Mouse (Mus musculus) telencephalon, adult 2 months (tissue): Measurements from ENCODE around the gene Tmem63a.
"Not testable (repeated sequence)": the region's sequence is repeated elsewhere in the genome, so short reads cannot be mapped to it uniquely, and the experiment has no call there.

Source experiments
- DNase-seq: peaks from one replicate; pipeline ENCODE4 v3.0.0-alpha.2; 2011; ENCODE audit warnings: low read depth, low spot score

The Tmem63a gene

DNA sequence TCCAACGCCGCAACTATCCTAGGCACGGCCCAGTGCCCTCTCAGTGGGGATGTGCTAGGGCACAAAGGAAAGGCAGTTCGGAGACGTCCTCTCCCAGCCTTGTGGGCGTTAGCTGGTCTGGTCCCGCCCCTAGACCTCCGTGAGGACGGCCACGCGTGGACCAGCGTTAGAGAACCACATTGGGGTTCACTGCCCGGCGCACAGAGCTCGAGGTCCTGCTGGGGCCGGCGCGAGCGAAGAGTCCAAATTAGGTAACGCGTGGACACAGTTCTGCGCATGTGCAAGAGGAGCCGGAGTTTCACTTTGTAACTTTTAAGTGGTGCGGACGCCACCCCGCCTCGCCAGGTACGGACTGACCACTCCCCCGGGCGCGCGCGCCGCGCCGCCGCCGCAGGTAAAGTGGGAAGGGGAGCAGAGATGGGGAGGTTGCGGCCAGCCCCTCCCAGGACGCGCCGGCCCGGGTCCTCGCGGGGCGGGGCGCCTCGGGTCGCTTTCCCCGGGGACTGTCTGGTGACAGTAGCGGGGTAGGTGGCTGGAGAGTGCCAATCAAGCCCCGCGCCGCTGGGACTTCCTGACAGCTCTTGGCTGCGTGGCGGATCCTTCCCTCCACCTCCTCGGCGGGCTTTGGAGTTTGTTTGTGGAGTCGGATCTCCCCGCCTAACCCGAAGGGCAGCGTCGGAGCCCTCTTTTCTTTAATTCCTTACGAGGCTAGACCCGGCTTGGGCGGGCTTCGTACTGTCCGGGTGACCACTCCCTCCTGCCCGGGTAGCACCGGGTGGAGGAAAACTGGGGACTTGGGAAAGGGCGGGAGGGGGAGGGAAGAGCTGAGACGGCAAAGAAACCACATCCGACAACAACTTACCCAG, at the start of gene Tmem63a:
Gene Tmem63a (plus strand): TSS at position 179 of the 866 bp plus-strand sequence.
- no peak for DNase-seq

DNA sequence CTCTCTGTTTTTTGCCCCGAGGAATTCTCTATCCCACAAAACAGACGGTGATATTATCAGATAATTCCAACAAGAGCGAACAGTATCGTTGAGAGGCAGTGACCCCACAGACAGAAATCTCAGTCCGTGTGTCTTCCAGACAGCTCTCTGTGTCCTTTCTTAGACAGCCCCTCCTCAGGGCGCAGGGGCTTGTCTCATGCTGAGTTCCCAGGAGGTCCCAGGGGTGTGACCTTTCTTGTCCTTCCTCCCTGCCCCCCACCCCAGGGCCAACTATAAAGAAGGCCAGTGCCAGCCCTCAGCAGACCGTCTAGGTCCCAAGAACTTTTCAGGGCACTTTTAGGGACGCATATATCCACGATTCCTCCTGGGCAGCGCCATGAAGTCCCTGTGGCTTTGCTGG, 49.3 kb upstream of the Tmem63a start, which contains the start of gene Lefty2:
Gene Lefty2 (plus strand): TSS at position 301 of the 400 bp plus-strand sequence.
- DNase-seq: no peak

DNA sequence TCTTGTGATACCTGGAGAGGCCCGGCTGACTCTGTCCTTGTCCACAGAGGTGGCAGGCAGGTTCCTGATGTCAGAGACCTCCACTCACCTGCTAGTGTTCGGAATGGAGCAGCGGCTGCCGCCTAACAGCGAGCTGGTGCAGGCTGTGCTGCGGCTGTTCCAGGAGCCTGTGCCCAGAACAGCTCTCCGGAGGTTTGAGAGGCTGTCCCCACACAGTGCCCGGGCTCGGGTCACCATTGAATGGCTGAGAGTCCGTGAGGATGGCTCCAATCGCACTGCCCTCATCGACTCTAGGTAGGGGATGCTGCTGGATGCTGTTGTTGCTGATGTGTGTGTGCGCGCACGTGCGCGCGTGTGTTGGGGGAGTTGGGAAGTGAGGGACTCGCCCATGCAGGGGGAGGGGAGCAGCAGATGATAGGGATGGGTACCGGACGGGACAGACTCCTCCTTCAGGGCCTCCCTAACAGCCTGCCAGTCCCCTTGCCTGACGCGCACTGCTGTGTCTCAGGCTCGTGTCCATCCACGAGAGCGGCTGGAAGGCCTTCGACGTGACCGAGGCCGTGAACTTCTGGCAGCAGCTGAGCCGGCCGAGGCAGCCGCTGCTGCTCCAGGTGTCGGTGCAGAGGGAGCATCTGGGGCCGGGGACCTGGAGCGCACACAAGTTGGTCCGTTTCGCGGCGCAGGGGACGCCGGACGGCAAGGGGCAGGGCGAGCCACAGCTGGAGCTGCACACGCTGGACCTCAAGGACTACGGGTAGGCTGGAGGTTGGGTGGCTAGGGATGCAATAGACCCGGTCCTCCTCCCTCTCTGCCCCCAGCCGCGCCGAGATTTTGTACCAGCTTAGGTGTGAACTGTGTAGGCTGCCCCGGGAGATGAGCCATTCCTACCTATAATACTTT, 47.8 kb upstream of the Tmem63a start:
- DNase-seq: not testable (repeated sequence)

- peak; percentile 38 for DNase-seq
Observed at GRCm38 (mm10) chr1:180901107-180901506, 41.0 kb upstream of the Tmem63a start.

- no peak for DNase-seq
Observed at GRCm38 (mm10) chr1:180902915-180903314, 39.2 kb upstream of the Tmem63a start.

DNA sequence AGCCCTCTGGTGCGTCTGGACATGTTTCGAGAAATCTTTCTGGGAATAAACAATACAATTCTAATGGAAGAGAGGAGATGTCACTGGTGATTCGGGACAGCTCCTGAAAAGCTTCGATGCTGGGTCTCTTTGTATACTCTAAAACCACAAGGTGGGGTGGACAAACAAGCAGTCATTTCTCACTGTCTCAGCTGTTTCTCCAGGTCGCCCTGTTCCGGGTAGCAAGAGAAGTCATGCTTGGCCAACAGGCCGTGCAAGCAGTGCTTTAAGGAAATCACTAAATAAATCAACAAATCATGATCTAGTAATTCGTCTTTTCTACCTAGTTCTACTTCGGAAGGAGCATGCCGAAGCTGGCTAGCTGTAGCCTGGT, 38.5 kb upstream of the Tmem63a start:
- no peak for DNase-seq

GRCm38 (mm10) chr1:180904039-180904814, 37.9 kb upstream of the Tmem63a start, which contains the start of gene Pycr2:
TSS of gene Pycr2 (plus strand) at chr1:180904293.
- DNase-seq: peak; percentile 90

DNA sequence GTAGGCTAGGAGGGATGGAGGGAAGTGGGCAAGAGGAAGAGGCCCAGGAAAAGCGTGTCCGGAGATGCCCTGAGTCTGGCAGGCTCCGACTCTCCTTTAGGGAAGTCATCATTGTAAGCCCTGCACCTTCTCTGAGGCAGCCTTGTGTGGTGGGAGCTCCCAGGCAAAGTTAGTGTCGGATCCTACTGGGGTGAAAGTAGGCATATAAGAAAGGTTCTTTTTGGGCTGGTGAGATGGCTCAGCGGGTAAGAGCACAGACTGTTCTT, 37.4 kb upstream of the Tmem63a start:
- no peak for DNase-seq

DNA sequence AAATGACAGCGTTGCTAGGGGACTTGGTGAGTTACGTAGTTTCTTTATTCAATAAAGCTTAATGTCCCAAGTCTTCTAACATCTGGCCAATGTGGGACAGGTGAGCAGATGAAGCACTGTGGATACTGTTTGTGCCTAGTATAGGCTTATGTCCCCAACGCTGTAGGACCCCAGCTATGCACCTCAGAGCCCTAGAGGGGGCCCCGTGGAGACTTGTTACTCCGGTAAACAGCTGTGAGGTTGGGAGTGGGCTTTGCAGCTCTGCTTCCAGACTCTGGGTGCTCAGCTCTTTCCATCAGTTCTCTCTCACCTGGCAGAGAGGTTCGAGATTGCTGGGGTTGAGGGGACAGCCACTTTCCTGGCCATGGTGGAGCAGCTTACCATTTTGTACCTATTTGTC, 36.8 kb upstream of the Tmem63a start:
- no peak for DNase-seq

DNA sequence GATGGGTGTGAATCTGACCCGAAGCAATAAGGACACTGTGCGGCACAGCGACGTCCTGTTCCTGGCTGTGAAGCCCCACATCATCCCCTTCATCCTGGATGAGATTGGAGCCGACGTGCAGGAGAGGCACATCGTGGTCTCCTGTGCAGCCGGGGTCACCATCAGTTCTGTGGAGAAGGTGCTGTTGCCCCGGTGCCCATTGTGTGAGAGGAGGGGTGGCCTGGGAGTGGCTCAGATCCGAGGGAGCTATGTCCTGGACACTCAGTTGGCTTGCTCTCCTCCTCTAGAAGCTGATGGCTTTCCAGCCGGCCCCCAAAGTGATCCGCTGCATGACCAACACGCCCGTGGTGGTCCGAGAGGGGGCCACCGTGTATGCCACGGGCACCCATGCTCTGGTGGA, 36.3 kb upstream of the Tmem63a start:
- DNase-seq: no peak

DNA sequence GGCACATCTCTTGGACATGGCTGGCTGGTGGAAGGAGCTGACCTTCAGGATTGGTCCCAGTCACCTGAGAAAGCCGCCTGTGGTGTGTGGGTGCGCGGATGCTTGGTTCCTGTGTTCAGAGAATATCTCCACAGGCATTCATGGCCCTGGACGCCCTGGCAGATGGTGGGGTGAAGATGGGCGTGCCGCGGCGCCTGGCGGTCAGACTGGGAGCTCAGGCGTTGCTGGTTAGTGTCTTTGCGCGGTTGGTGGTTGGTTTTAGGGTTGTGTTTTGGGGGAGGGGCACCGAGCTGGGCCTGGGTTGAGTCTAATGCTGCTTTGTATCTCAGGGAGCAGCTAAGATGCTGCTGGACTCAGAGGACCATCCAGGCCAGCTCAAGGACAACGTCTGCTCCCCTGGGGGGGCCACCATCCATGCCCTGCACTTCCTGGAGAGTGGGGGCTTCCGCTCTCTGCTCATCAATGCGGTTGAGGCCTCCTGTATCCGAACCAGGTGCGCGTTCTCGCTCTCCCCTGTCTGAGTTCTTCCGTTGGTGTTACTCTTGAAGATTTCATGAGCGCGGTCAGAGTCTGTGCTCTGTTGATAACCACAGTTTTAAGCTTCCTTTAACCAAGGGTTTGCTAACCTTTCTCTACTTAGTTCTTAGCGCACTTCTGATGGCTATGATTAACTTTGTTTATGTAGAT, 35.5 kb upstream of the Tmem63a start:
- DNase-seq: no peak

- no peak for DNase-seq
Observed at GRCm38 (mm10) chr1:180911138-180911537, 31.0 kb upstream of the Tmem63a start.

DNA sequence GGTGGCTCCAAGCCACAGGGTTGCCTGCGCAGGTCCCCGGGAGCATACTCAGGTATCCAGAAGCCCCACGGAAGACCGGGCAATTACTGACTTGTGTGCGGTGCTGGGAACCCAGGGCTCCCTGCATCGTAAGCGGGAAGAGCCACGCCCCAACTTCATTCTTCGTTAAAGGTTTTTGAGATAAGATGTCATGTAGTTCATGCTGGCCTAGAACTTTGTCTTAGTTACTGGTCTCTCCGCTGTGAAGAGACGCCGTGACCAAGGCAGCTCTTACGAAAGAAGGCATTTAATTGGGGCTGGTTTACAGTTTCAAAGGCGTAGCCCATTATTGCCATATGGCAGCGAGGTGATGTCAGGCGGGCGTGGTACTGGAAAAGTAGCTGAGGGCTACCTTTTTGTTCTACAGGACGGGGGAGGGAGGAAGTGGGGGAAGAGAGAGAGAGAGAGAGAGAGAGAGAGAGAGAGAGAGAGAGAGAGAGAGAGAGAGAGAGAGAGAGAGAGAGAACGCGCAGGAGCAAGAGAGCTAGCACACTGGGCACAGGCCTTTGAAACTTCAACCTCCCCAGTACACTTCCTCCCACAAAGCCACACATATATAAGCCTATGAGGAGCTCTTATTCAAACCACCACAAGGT, 30.4 kb upstream of the Tmem63a start:
- no peak for DNase-seq

GRCm38 (mm10) chr1:180912792-180913191, 29.4 kb upstream of the Tmem63a start:
- no peak for DNase-seq

DNA sequence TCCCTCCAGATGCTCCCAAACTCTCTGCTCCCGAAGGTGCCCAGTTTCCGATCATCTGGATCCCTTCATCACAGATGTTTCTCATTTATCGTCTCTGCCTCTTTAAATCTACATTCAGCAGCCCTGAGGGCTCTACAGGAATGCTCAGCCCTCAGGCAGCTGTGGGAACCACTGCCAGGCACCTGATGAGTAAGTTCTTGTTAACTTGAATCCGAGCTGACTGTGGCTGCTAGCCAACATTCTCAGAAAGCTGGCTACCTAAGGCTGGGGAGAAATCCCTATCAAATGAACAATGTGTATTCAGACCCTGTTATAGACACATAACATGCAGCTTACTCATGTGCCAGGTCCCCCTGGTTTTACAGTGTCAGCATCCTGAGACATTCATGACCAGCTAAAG, 28.3 kb upstream of the Tmem63a start:
- no peak for DNase-seq

GRCm38 (mm10) chr1:180916425-180916824, 25.7 kb upstream of the Tmem63a start:
- no peak for DNase-seq

- DNase-seq: no peak
Observed at GRCm38 (mm10) chr1:180917053-180917452, 25.1 kb upstream of the Tmem63a start.

GRCm38 (mm10) chr1:180919686-180920085, 22.5 kb upstream of the Tmem63a start:
- no peak for DNase-seq

DNA sequence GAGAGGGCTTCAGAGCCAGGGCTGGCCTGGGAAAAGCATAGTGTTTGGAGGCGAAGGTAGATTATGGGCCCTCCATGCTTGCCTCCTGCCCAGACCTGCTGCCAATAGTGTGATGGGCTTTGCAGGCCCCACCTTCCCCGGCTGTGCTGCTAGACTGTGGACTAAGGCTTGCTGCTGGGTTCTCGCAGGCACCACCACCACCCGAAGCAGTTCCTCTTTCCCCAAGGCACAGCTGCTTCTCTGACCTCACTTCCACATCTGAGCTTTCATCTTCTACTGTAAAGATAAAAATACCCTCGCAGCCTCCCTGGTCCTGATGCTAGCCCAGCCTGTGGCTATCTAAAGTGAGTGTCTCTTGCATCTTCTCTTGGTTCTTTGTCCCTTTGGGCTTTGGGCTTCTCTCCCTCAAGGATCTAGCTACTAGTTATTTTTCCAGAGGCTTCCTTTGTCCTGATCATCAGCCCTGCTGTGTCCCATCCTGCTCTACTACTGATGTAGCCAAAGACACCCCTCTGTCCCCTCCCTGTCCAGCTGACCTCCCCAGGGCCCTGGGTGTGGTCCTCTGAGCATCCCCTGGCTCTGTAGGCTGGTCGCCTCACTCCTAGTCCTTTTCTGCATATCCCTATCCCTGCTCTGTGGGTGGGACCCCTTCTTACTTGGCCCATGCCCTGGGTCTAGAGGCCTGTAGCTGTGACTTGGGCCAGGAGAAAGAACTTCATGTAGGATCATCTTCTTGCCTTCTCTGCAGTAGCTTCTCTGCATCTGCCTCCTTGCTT, 19.7 kb upstream of the Tmem63a start:
- DNase-seq: no peak

- no peak for DNase-seq
Observed at GRCm38 (mm10) chr1:180924737-180925136, 17.4 kb upstream of the Tmem63a start.
